In the genomic region with DNA sequence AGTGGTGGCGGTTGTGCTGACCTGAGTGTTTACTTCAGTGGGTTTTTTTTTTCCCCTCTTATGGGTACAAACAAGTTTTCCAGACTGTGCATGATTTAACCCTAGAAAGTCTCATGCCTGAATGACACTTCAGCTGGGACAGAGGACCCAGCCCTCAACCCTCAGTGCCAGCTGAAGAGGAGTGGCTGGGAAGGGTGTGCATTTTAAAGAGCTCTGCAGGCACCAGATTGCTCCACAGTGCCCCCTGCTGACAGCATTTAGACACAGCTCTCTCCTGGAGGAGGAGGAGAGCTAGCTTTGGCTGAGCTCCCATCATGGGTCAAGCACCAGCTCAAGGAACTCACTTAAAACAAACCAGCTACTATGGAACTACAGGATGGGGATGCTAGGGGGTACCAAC, we compare ENCODE assay signal across 8 mouse cellular contexts. TPM values are rescaled to one million over a fixed set of nuclear protein-coding genes. Genes with fewer than 3 reads are reported as not detected.
DNase-seq lines count a peak whose midpoint lies in the region; ATAC-seq and TF ChIP-seq lines count a peak whose summit lies in the region.

No protein-coding gene starts in this region.

- intact Hi-C loops in heart, adult 2 months (cut with DNase I) = loop anchor here (1.0 to 2.0 kb wide), 4 partner anchors 24 to 155 kb away; no protein-coding TSS in a partner anchor

- peaks cover 80% of the 10 kb centered on the region for H3K4me1 ChIP-seq in embryonic facial prominence, embryonic 12.5 days
- H3K4me1 ChIP-seq in heart, adult 2 months (ENCODE audit: control insufficient read depth, insufficient read depth, low read length) = peaks cover 34% of the 10 kb centered on the region
- H3K4me1 ChIP-seq in limb, embryonic 15.5 days = peaks cover 74% of the 10 kb centered on the region
- H3K4me1 ChIP-seq in midbrain, postnatal 0 days (ENCODE audit: insufficient read depth, low read length) = peaks cover 14% of the 10 kb centered on the region

- peak; percentile 91 for TF ChIP-seq EP300 in heart, adult 2 months (IDR thresholded peaks at IDR 0.05; ENCODE audit: insufficient read depth, low read depth, low read length)

- 0 out of 2 replicates have a peak overlapping the region, but pooled peaks have one; percentile 54 for H3K27ac ChIP-seq in embryonic facial prominence, embryonic 12.5 days
- peak overlapping the region; percentile 97 for H3K27ac ChIP-seq in heart, adult 2 months
- H3K27ac ChIP-seq in limb, embryonic 15.5 days = peak overlapping the region; percentile 67
- no peak overlapping the region for H3K27ac ChIP-seq in midbrain, postnatal 0 days (ENCODE audit: low read depth, low read length)

- TF ChIP-seq CTCF in heart, adult 2 months (IDR thresholded peaks at IDR 0.05) = peak; percentile 98
- TF ChIP-seq CTCF in midbrain, postnatal 0 days (IDR thresholded peaks at IDR 0.05) = peak; percentile 92

- no peaks in the 10 kb centered on the region for H3K9me3 ChIP-seq in embryonic facial prominence, embryonic 12.5 days
- H3K9me3 ChIP-seq in limb, embryonic 15.5 days = no peaks in the 10 kb centered on the region
- H3K9me3 ChIP-seq in midbrain, postnatal 0 days (ENCODE audit: low read length) = no peaks in the 10 kb centered on the region

- DNase-seq in 416B (ENCODE audit: low read depth) = peak; percentile 89
- DNase-seq in adrenal gland, postnatal 36 days = peak; percentile 95 to 96
- DNase-seq in heart, adult 2 months = peak; percentile 91 to 93
- peak; percentile 94 for DNase-seq in kidney, adult 9 months
- DNase-seq in midbrain, postnatal 0 days (ENCODE audit: low spot score) = peak; percentile 90
- DNase-seq in spleen, postnatal 10 days (ENCODE audit: low spot score in 2 of 2) = peak; percentile 96 to 97

- no peak overlapping the region for H3K9ac ChIP-seq in embryonic facial prominence, embryonic 12.5 days
- peak overlapping the region; percentile 48 for H3K9ac ChIP-seq in heart, adult 2 months (ENCODE audit: low read depth, low read length)
- no peak overlapping the region for H3K9ac ChIP-seq in limb, embryonic 15.5 days
- H3K9ac ChIP-seq in midbrain, postnatal 0 days (replicated peaks; ENCODE audit: low read length, poor library complexity, severe bottlenecking) = no peak overlapping the region

- TF ChIP-seq POLR2A in heart, adult 2 months (IDR thresholded peaks at IDR 0.05; ENCODE audit: insufficient read depth, low read depth, low read length) = no peak

- H3K27me3 ChIP-seq in embryonic facial prominence, embryonic 12.5 days = no peaks in the 10 kb centered on the region
- H3K27me3 ChIP-seq in heart, adult 2 months (ENCODE audit: control insufficient read depth, insufficient read depth, low read length) = no peaks in the 10 kb centered on the region
- no peaks in the 10 kb centered on the region for H3K27me3 ChIP-seq in limb, embryonic 15.5 days
- no peaks in the 10 kb centered on the region for H3K27me3 ChIP-seq in midbrain, postnatal 0 days (ENCODE audit: insufficient read depth, low read length)

- H3K4me2 ChIP-seq in embryonic facial prominence, embryonic 12.5 days (replicated peaks) = peak overlapping the region; percentile 81
- H3K4me2 ChIP-seq in limb, embryonic 15.5 days = peak overlapping the region; percentile 89; the same call in 1 of the 2 replicates
- H3K4me2 ChIP-seq in midbrain, postnatal 0 days (ENCODE audit: low read depth, low read length, poor library complexity, severe bottlenecking) = peak overlapping the region; percentile 18; the same call in 1 of the 2 replicates

- H3K36me3 ChIP-seq in embryonic facial prominence, embryonic 12.5 days = no peaks in the 10 kb centered on the region
- peaks cover 15% of the 10 kb centered on the region for H3K36me3 ChIP-seq in heart, adult 2 months (ENCODE audit: control insufficient read depth, insufficient read depth, low read length)
- H3K36me3 ChIP-seq in limb, embryonic 15.5 days = no peaks in the 10 kb centered on the region; the same call in 1 of the 2 replicates
- no peaks in the 10 kb centered on the region for H3K36me3 ChIP-seq in midbrain, postnatal 0 days (ENCODE audit: insufficient read depth, low read length)

- no peak; the same call in 1 of the 2 replicates for ATAC-seq in embryonic facial prominence, embryonic 12.5 days (ENCODE audit: insufficient number of reproducible peaks, insufficient read depth, low FRiP score, low TSS enrichment)
- ATAC-seq in limb, embryonic 15.5 days (ENCODE audit: insufficient number of reproducible peaks, low FRiP score, low TSS enrichment, low read depth) = no peak
- ATAC-seq in midbrain, postnatal 0 days (ENCODE audit: low FRiP score) = 0 out of 2 replicates have a peak, but pooled peaks have one; percentile 45

- peaks cover 3% of the 10 kb centered on the region; the same call in 1 of the 2 replicates for H3K79me2 ChIP-seq in heart, adult 2 months (replicated peaks; ENCODE audit: control insufficient read depth, insufficient read depth, low read length)

- WGBS in embryonic facial prominence, embryonic 12.5 days = 39% methylated on average over 1 of the region's 1 CpGs
- WGBS in heart, adult 2 months = 36% methylated on average over 1 of the region's 1 CpGs
- WGBS in limb, embryonic 15.5 days = 33% methylated on average over 1 of the region's 1 CpGs
- 67% methylated on average over 1 of the region's 1 CpGs for WGBS in midbrain, postnatal 0 days

- H3K4me3 ChIP-seq in embryonic facial prominence, embryonic 12.5 days = peak overlapping the region; percentile 70; the same call in 1 of the 2 replicates
- peak overlapping the region; percentile 2 for H3K4me3 ChIP-seq in heart, adult 2 months
- H3K4me3 ChIP-seq in limb, embryonic 15.5 days = peak overlapping the region; percentile 78; the same call in 1 of the 2 replicates
- no peak overlapping the region for H3K4me3 ChIP-seq in midbrain, postnatal 0 days (ENCODE audit: low read depth, low read length)

RNA-seq across cellular contexts. Expression of a gene that starts 2.8 kb away (rescaled TPM):
- total RNA-seq in adrenal gland, postnatal 36 days (2021) = 10 to 100 TPM; 65.9 to 94.9 TPM
- polyA plus RNA-seq in embryonic facial prominence, embryonic 12.5 days (2016; fragmentation: Nextera tagmentation; extraction: Ambion mirVana) = 23.6 and 27.0 TPM in 2 replicates
- total RNA-seq in heart, adult 2 months (2021) = 10 to 100 TPM; 22.0 to 26.9 TPM
- 22.5 and 25.7 TPM in 2 replicates for polyA plus RNA-seq in heart, adult 2 months (2012; rRNA removed)
- 18.5 and 20.2 TPM in 2 replicates for polyA plus RNA-seq in limb, embryonic 15.5 days (2015; fragmentation: Nextera tagmentation; extraction: Ambion mirVana)
- 8.0 and 17.3 TPM in 2 replicates for total RNA-seq in midbrain, postnatal 0 days (2014; rRNA removed)
- 7.3 and 9.4 TPM in 2 replicates for polyA plus RNA-seq in midbrain, postnatal 0 days (2015; fragmentation: Nextera tagmentation; extraction: Ambion mirVana)

RNA-seq across cellular contexts. Expression of a gene that starts 41.6 kb away (rescaled TPM):
- total RNA-seq in adrenal gland, postnatal 36 days (2021) = 10 to 100 TPM; 23.8 to 30.0 TPM
- polyA plus RNA-seq in embryonic facial prominence, embryonic 12.5 days (2016; fragmentation: Nextera tagmentation; extraction: Ambion mirVana) = 75.7 and 79.1 TPM in 2 replicates
- 1 to 10 TPM; 7.7 TPM for total RNA-seq in heart, adult 2 months (2021)
- 5.2 and 6.0 TPM in 2 replicates for polyA plus RNA-seq in heart, adult 2 months (2012; rRNA removed)
- polyA plus RNA-seq in limb, embryonic 15.5 days (2015; fragmentation: Nextera tagmentation; extraction: Ambion mirVana) = 63.2 and 65.9 TPM in 2 replicates
- 52.1 and 62.1 TPM in 2 replicates for total RNA-seq in midbrain, postnatal 0 days (2014; rRNA removed)
- 80.1 and 84.2 TPM in 2 replicates for polyA plus RNA-seq in midbrain, postnatal 0 days (2015; fragmentation: Nextera tagmentation; extraction: Ambion mirVana)

RNA-seq across cellular contexts. Expression of a gene that starts 48.1 kb away (rescaled TPM):
- 10 to 100 TPM; 35.8 to 36.1 TPM for total RNA-seq in adrenal gland, postnatal 36 days (2021)
- polyA plus RNA-seq in embryonic facial prominence, embryonic 12.5 days (2016; fragmentation: Nextera tagmentation; extraction: Ambion mirVana) = 43.0 and 43.1 TPM in 2 replicates
- 10 to 100 TPM; 20.3 to 21.3 TPM for total RNA-seq in heart, adult 2 months (2021)
- polyA plus RNA-seq in heart, adult 2 months (2012; rRNA removed) = 9.8 and 15.9 TPM in 2 replicates
- polyA plus RNA-seq in limb, embryonic 15.5 days (2015; fragmentation: Nextera tagmentation; extraction: Ambion mirVana) = 37.5 and 38.5 TPM in 2 replicates
- total RNA-seq in midbrain, postnatal 0 days (2014; rRNA removed) = 26.7 and 28.8 TPM in 2 replicates
- 31.1 and 32.3 TPM in 2 replicates for polyA plus RNA-seq in midbrain, postnatal 0 days (2015; fragmentation: Nextera tagmentation; extraction: Ambion mirVana)

Comparison
In these comparisons a context has a peak if more than half of its experiments do, and no peak if none do; other contexts are left out.
1. H3K4me2 ChIP-seq: peak in every context shown above with its lines; median percentile 89 in limb, embryonic 15.5 days; 81 in embryonic facial prominence, embryonic 12.5 days; 18 in midbrain, postnatal 0 days.